Mouse (Mus musculus) testis, adult 2 months (tissue): ENCODE results near the gene Ap2m1. TPM values are rescaled to one million over a fixed set of nuclear protein-coding genes. Genes with fewer than 3 reads are reported as not detected.

Experiments used
- H3K27ac ChIP-seq: fragments of 200-500 bp; 2 replicates; pipeline ENCODE4 v1.5.1; 2012; ENCODE audit warnings: low read depth, low read length; ENCODE audit not compliant: control insufficient read depth, insufficient read depth
- H3K27me3 ChIP-seq: fragments of 200-500 bp; 2 replicates; pipeline ENCODE4 v1.6.1; 2012; ENCODE audit warnings: mild to moderate bottlenecking, low read length, moderate library complexity; ENCODE audit not compliant: control insufficient read depth, insufficient read depth
- H3K36me3 ChIP-seq: fragments of 200-500 bp; 2 replicates; pipeline ENCODE4 v1.6.1; 2012; ENCODE audit warnings: mild to moderate bottlenecking, low read length; ENCODE audit not compliant: control insufficient read depth, insufficient read depth
- H3K4me1 ChIP-seq: fragments of 200-500 bp; 2 replicates; pipeline ENCODE4 v1.6.1; 2012; ENCODE audit warnings: low read length; ENCODE audit not compliant: control insufficient read depth, insufficient read depth
- H3K4me3 ChIP-seq: fragments of 200-500 bp; 2 replicates; pipeline ENCODE4 v1.5.1; 2012; ENCODE audit warnings: low read depth, mild to moderate bottlenecking, low read length, moderate library complexity, mixed read lengths; ENCODE audit not compliant: control insufficient read depth
- CTCF ChIP-seq: fragments of 200-500 bp; IDR thresholded peaks from 2 replicates; pipeline ENCODE4 v1.5.1; 2012; ENCODE audit warnings: low read depth, mild to moderate bottlenecking, inconsistent platforms, low read length, moderate library complexity; ENCODE audit not compliant: control insufficient read depth, insufficient read depth, insufficient replicate concordance
- POLR2A ChIP-seq: fragments of 200-500 bp; IDR thresholded peaks from 2 replicates; pipeline ENCODE4 v1.6.1; 2012; ENCODE audit warnings: low read depth, mild to moderate bottlenecking, inconsistent platforms, low read length, moderate library complexity; ENCODE audit not compliant: control insufficient read depth
- polyA plus RNA-seq: library from polyadenylated mRNA; depleted of rRNA; stranded (reverse); fragments of >200 nt; gene quantifications from 2 replicates; pipeline ENCODE4 v1.2.3, GENCODE M21; 2012; rRNA removed

Gene Ap2m1
- polyA plus RNA-seq, 1 experiment, result 119 TPM

GRCm38 (mm10) chr16:20557381-20557780 is 22.1 kb downstream of the Ap2m1 start:
- Histone ChIP-seq H3K36me3 (peaks cover 3% of the 10 kb centered on the region), H3K4me3 (no peak overlapping the region), H3K27ac (no peak overlapping the region), H3K27me3 (no peaks in the 10 kb centered on the region), H3K4me1 (no peaks in the 10 kb centered on the region)
- TF ChIP-seq CTCF (no peak), POLR2A (no peak)

DNA sequence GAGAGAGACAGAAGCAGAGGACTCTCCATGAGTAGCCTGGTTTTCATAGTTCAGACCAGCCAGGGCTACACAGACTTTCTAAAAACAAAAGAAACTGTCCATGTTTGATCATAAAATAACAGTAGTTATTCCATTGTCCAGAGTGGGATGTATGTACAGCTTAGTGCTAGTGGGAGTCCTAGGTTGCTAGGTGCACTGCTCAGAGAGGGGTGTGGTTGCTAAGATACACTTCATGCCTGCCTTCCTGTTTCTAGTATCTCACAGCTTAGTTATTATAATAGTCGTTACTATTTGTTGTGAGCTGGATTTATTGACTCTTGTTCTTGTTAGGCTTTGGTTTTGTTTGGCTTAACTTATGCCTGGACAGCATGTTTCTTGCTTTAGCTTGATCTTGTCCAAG is 29.8 kb downstream of the Ap2m1 start:
- TF ChIP-seq CTCF (no peak), POLR2A (no peak)
- H3K27ac ChIP-seq, result no peak overlapping the region
- no peaks in the 10 kb centered on the region for H3K4me1 ChIP-seq
- no peak overlapping the region for H3K4me3 ChIP-seq
- H3K36me3 ChIP-seq, result no peaks in the 10 kb centered on the region; the same call in 1 of the 2 replicates
- H3K27me3 ChIP-seq, result no peaks in the 10 kb centered on the region

- Histone ChIP-seq H3K36me3 (no peaks in the 10 kb centered on the region), H3K27me3 (no peaks in the 10 kb centered on the region), H3K27ac (no peak within 1 kb of the TSS), H3K4me3 (peak within 1 kb of the TSS; percentile 19), H3K4me1 (peaks cover 10% of the 10 kb centered on the region)
- TF ChIP-seq CTCF, result no peak
- TF ChIP-seq POLR2A, result no peak
Observed at GRCm38 (mm10) chr16:20589366-20589938, 54.2 kb downstream of the Ap2m1 start, which contains the start of gene Vwa5b2. Vwa5b2 (plus strand) TSS chr16:20589471.

DNA sequence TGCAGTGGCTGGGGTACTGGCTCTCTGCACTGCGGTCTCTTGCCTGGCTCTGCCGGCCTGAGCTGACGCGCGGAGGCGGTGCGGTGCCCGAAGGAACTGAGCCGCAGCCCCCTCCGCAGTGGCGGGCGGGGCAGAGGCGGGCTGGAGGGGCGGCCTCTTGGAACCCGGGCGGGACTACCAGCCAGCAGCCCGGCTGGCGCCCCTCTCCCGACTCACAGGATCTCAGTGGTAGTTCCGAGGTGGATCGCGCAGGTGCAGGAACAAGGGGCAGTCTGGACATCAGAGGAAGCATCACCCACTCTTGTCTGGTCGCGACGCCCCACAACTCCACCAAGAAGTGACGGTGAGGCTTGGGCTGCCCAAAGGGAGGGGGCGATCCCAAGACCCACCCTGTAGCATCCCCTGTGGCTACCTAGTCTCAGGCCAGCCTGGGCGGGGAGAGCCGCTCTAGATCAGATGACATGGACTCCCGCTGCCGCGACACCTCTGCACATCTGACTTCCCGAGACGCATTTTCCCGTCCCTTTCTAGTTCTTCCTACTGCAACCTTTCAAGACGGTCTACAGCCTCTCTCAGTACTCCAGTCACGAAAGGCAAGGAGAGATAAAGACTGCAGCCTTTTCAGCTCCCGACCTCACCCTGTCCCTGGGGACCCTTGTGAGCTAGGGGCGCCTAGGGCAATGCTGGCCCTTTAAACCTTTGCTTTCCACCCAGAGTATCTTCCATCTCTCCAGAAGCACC is 54.8 kb downstream of the Ap2m1 start:
- Histone ChIP-seq H3K4me1 (peaks cover 10% of the 10 kb centered on the region), H3K27ac (no peak overlapping the region), H3K36me3 (no peaks in the 10 kb centered on the region), H3K27me3 (no peaks in the 10 kb centered on the region), H3K4me3 (peak overlapping the region; percentile 19)
- TF ChIP-seq CTCF (no peak), POLR2A (no peak)

GRCm38 (mm10) chr16:20590680-20591038 is 55.4 kb downstream of the Ap2m1 start:
- no peak overlapping the region for H3K27ac ChIP-seq
- peaks cover 10% of the 10 kb centered on the region for H3K4me1 ChIP-seq
- H3K4me3 ChIP-seq, result no peak overlapping the region
- H3K36me3 ChIP-seq, result no peaks in the 10 kb centered on the region
- TF ChIP-seq CTCF (no peak), POLR2A (no peak)
- H3K27me3 ChIP-seq, result no peaks in the 10 kb centered on the region

DNA sequence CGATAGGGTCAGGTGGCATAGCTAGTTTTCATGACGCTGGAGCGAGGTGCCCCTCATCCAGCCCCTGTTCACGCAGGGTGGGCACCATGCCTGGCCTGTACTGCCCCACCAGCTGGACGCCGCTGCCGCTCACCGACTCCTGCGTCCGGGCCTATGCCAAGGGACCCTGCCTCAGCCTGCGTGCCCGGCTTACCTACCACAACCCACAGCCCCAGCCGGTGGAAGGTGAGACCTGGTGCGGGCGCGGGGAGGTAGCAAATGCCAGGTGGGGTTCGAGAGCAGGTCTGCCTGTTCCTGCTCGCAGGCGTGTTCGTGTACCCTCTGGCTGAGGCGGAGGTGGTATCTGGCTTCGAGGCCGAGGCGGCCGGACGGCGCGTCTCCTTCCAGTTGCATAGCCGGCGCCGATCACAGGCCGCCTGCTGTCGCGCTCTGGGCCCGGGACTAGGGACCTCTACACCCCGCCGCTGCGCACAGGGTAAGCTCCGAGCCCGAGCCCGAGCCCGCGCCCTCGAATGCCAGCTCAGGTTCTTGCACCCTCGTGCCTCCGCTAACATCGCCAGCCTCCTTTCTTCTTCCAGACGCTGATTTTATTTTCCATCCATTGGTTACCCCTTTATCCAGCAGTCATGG is 55.9 kb downstream of the Ap2m1 start:
- Histone ChIP-seq H3K27ac (no peak overlapping the region), H3K4me3 (peak overlapping the region; percentile 6), H3K36me3 (no peaks in the 10 kb centered on the region), H3K27me3 (no peaks in the 10 kb centered on the region), H3K4me1 (peaks cover 10% of the 10 kb centered on the region)
- TF ChIP-seq POLR2A (no peak), CTCF (no peak)

Other genes with a start within 250 kb of the Ap2m1 start
- 48.6 and 54.1 TPM in 2 replicates for gene Parl, start 233.1 kb upstream of the Ap2m1 start, polyA plus RNA-seq
- not detected in 2 replicates for gene Cyp2ab1, start 210.1 kb upstream of the Ap2m1 start, polyA plus RNA-seq
- gene Abcc5, start 109.1 kb upstream of the Ap2m1 start, polyA plus RNA-seq, result 16.6 and 19.8 TPM in 2 replicates
- 38.7 and 41.8 TPM in 2 replicates for gene Eif2b5, start 36.7 kb upstream of the Ap2m1 start, polyA plus RNA-seq
- 10.2 and 11.6 TPM in 2 replicates for gene Dvl3, start 18.5 kb upstream of the Ap2m1 start, polyA plus RNA-seq
- gene Abcf3, start 13.1 kb downstream of the Ap2m1 start, polyA plus RNA-seq, result 77.2 and 83.0 TPM in 2 replicates
- 0.09 and 0.13 TPM in 2 replicates for gene Vwa5b2, start 54.0 kb downstream of the Ap2m1 start, polyA plus RNA-seq
- 5.1 and 5.4 TPM in 2 replicates for gene Eef1akmt4, start 76.1 kb downstream of the Ap2m1 start, polyA plus RNA-seq
- gene Gm49333, start 76.1 kb downstream of the Ap2m1 start, polyA plus RNA-seq, result 0.11 and 0.15 TPM in 2 replicates
- 18.8 and 22.5 TPM in 2 replicates for gene Alg3, start 76.3 kb downstream of the Ap2m1 start, polyA plus RNA-seq
- gene Camk2n2, start 85.8 kb downstream of the Ap2m1 start, polyA plus RNA-seq, result 21.5 and 22.1 TPM in 2 replicates
- 0.35 and 0.41 TPM in 2 replicates for gene Ece2, start 94.3 kb downstream of the Ap2m1 start, polyA plus RNA-seq
- gene Psmd2, start 116.2 kb downstream of the Ap2m1 start, polyA plus RNA-seq, result 241 and 287 TPM in 2 replicates
- 251 and 267 TPM in 2 replicates for gene Eif4g1, start 132.8 kb downstream of the Ap2m1 start, polyA plus RNA-seq
- 102 and 116 TPM in 2 replicates for gene Fam131a, start 157.8 kb downstream of the Ap2m1 start, polyA plus RNA-seq
- gene Polr2h, start 182.2 kb downstream of the Ap2m1 start, polyA plus RNA-seq, result 10.1 and 11.0 TPM in 2 replicates
- gene Clcn2, start 182.3 kb downstream of the Ap2m1 start, polyA plus RNA-seq, result 68.6 and 77.2 TPM in 2 replicates
- gene Chrd, start 197.6 kb downstream of the Ap2m1 start, polyA plus RNA-seq, result 1.6 and 2.9 TPM in 2 replicates
- gene Thpo, start 199.0 kb downstream of the Ap2m1 start, polyA plus RNA-seq, result 0.22 and 0.53 TPM in 2 replicates